Mouse (Mus musculus) spleen, adult 2 months (tissue): Measurements from ENCODE around the gene 1700034J05Rik.

Experiments used
- CTCF ChIP-seq: fragments of 200-500 bp; IDR thresholded peaks from 2 replicates; pipeline ENCODE4 v1.5.1; 2011; ENCODE audit warnings: mild to moderate bottlenecking, inconsistent platforms; ENCODE audit not compliant: insufficient read depth, insufficient read length, insufficient replicate concordance; ENCODE audit errors: extremely low read depth
- POLR2A ChIP-seq: fragments of 200-500 bp; IDR thresholded peaks from 2 replicates; pipeline ENCODE4 v1.6.1; 2011; ENCODE audit warnings: low read depth, low read length, inconsistent platforms

GRCm38 (mm10) chr6:146995391-146995790 lies 41.2 kb upstream of the 1700034J05Rik start:
- TF ChIP-seq POLR2A = no peak
- no peak for TF ChIP-seq CTCF
